Mouse (Mus musculus): ENCODE results near the gene Emcn.

DNA sequence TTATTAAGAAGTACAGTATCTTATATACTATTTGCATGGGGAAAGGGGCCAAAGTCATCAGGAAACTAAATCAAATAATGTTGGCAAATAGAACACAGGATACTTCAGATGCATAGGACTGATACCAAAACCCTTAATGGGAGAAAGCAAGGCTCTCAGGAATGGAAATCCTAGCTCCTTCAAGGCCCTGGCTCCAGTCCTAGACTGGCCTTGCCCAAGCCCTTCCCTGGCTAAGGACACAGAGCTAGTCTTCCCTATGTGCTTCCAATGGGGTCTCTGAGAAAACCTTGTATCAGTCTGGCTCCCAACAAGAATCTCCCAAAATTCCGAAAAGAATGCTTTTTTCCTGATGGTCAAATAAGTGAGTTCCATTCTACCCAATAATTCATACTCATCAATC lies 126.5 kb downstream of the Emcn start:
- no peak for TF ChIP-seq HCFC1 (IDR thresholded peaks at IDR 0.05; ENCODE audit: borderline replicate concordance, insufficient read depth, low read length)
- no peak for TF ChIP-seq ZNF384 (IDR thresholded peaks at IDR 0.05; ENCODE audit: low read depth, low read length)
